Mouse (Mus musculus): Measurements from ENCODE around the gene Clec4e. TPM values are rescaled to one million over a fixed set of nuclear protein-coding genes. Genes with fewer than 3 reads are reported as not detected.
"Not testable (repeated sequence)": the region's sequence is repeated elsewhere in the genome, so short reads cannot be mapped to it uniquely, and the experiment has no call there.

The Clec4e gene
- polyA plus RNA-seq (2014; fragmentation: Nextera tagmentation; extraction: Ambion mirVana): not detected in 2 replicates

GRCm38 (mm10) chr6:123289753-123290152 lies at the start of gene Clec4e:
Gene Clec4e, minus strand, starts transcription at chr6:123289870.
- DNase-seq (ENCODE audit: low spot score) (no peak), ATAC-seq (replicated peaks; ENCODE audit: low FRiP score) (no peak)
- Histone ChIP-seq H3K27ac (ENCODE audit: low read depth, low read length) (no peak within 1 kb of the TSS), H3K27me3 (ENCODE audit: control insufficient read depth, insufficient read depth, low read length) (no peaks in the 10 kb centered on the region), H3K4me3 (ENCODE audit: low read depth, low read length) (no peak within 1 kb of the TSS), H3K9ac (ENCODE audit: low read length) (no peak within 1 kb of the TSS), H3K9me3 (ENCODE audit: control insufficient read depth, low read length) (no peaks in the 10 kb centered on the region), H3K4me1 (replicated peaks; ENCODE audit: control insufficient read depth, insufficient read depth, low read length) (no peaks in the 10 kb centered on the region), H3K36me3 (ENCODE audit: control insufficient read depth, insufficient read depth, low read length) (no peaks in the 10 kb centered on the region), H3K4me2 (ENCODE audit: low read depth, low read length, severe bottlenecking) (no peak within 1 kb of the TSS)
- 89% methylated on average over 4 of the region's 4 CpGs for WGBS

DNA sequence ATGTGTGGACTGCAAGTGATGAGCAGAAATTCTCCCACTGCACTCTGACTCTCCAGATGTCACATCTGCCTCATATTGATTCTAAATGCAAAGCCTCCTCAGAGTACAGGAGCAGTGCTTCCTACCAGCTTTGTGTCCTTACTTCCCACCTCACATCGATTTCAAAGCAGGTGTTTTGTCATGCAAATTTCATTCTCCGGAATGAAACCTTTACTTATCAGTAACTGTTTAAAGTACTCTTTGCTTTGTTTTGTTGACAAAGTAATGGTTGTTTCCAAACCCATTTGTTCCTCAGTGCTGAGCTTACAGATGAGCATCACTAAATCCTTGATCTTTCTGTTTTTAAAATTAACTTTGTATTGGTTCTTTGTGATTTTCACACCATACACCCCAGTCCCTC lies 42.8 kb upstream of the Clec4e start:
- 30% methylated on average over 2 of the region's 2 CpGs for WGBS
- Histone ChIP-seq H3K9ac (ENCODE audit: low read length) (no peak overlapping the region), H3K4me1 (replicated peaks; ENCODE audit: control insufficient read depth, insufficient read depth, low read length) (no peaks in the 10 kb centered on the region), H3K36me3 (ENCODE audit: control insufficient read depth, insufficient read depth, low read length) (no peaks in the 10 kb centered on the region), H3K27me3 (ENCODE audit: control insufficient read depth, insufficient read depth, low read length) (no peaks in the 10 kb centered on the region), H3K4me2 (ENCODE audit: low read depth, low read length, severe bottlenecking) (no peak overlapping the region), H3K9me3 (ENCODE audit: control insufficient read depth, low read length) (no peaks in the 10 kb centered on the region), H3K27ac (ENCODE audit: low read depth, low read length) (no peak overlapping the region), H3K4me3 (ENCODE audit: low read depth, low read length) (no peak overlapping the region)
- no peak for ATAC-seq (replicated peaks; ENCODE audit: low FRiP score)
- DNase-seq (ENCODE audit: low spot score): no peak

GRCm38 (mm10) chr6:123308033-123308432 lies 18.4 kb upstream of the Clec4e start, which contains the start of gene Vmn2r19:
Gene Vmn2r19, plus strand, starts transcription at chr6:123308333.
- no peak within 1 kb of the TSS for H3K4me3 ChIP-seq (ENCODE audit: low read depth, low read length)
- ATAC-seq (replicated peaks; ENCODE audit: low FRiP score) (no peak), DNase-seq (ENCODE audit: low spot score) (no peak)
- H3K27me3 ChIP-seq (ENCODE audit: control insufficient read depth, insufficient read depth, low read length): no peaks in the 10 kb centered on the region
- H3K4me1 ChIP-seq (replicated peaks; ENCODE audit: control insufficient read depth, insufficient read depth, low read length): no peaks in the 10 kb centered on the region
- no peak within 1 kb of the TSS for H3K4me2 ChIP-seq (ENCODE audit: low read depth, low read length, severe bottlenecking)
- whole genome bisulfite sequencing: 94% methylated on average over 2 of the region's 2 CpGs
- no peaks in the 10 kb centered on the region for H3K9me3 ChIP-seq (ENCODE audit: control insufficient read depth, low read length)
- no peak within 1 kb of the TSS for H3K27ac ChIP-seq (ENCODE audit: low read depth, low read length)
- H3K36me3 ChIP-seq (ENCODE audit: control insufficient read depth, insufficient read depth, low read length): no peaks in the 10 kb centered on the region
- no peak within 1 kb of the TSS for H3K9ac ChIP-seq (ENCODE audit: low read length)

DNA sequence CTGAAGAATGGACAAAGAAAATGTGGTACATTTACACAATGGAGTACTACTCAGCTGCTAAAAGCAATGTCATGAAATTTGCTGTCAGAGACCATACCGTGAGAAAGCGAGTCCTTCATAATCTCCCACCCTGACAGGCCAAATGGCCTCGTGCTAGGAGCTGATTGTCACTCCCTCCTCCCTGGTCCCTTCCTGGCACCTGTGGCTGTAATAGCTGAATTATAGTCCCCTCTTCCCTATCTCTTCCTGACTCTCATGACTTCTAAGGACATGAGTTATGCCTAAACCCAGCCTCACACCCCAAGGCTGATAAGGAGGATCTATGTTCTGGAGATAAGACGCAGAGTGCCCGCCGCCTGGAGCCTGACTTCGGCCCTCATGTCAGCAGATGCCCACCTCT lies 16.6 kb upstream of the Clec4e start:
- H3K27ac ChIP-seq (ENCODE audit: low read depth, low read length): not testable (repeated sequence)

DNA sequence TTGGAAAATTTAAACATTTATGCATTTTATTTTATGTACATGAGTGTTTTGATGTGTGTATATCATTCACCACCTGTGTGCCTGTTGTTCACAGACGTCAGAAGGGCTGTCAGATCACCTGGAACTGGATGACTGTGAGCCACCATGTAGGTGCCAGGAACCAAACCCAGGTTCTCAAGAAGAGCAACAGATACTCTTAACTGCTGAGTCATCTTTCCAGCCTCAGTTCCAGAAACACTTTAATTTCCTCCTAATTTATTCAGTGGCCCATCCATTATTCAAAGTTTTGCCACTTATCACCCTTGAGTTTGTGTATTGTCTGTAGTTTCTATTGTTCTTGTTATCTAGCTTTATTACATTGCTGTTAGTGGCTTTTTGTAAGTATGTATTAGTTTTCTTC lies 7.0 kb upstream of the Clec4e start:
- ATAC-seq (replicated peaks; ENCODE audit: low FRiP score): no peak

More for the DNA sequence above, 16.6 kb upstream of the Clec4e start:
- H3K4me3 ChIP-seq (ENCODE audit: low read depth, low read length); H3K9me3 ChIP-seq (ENCODE audit: control insufficient read depth, low read length); H3K36me3 ChIP-seq (ENCODE audit: control insufficient read depth, insufficient read depth, low read length); H3K4me1 ChIP-seq (replicated peaks; ENCODE audit: control insufficient read depth, insufficient read depth, low read length); H3K4me2 ChIP-seq (ENCODE audit: low read depth, low read length, severe bottlenecking); DNase-seq (ENCODE audit: low spot score); H3K27me3 ChIP-seq (ENCODE audit: control insufficient read depth, insufficient read depth, low read length); H3K9ac ChIP-seq (ENCODE audit: low read length); ATAC-seq (replicated peaks; ENCODE audit: low FRiP score): not testable (repeated sequence)
- WGBS: 88% methylated on average over 7 of the region's 7 CpGs

DNA sequence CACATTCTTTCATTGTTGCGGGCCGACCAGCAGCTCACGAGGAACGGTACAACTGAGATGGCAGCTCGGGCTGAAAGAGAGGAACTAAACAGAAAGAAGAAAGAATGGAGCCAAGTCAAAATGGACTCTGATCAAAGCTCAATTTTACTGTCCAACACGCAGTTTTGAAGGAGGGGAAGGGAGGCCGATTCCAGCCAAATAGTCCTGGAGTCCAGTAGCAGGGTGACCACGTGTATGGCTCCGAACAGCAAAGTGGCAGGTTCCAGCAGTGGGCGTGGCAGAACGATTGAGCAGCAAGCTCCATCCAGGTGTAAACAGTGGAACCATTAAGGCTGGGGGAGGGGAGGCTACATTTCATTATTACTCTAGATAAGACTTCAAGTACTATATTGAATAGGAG lies 3.8 kb upstream of the Clec4e start:
- DNase-seq (ENCODE audit: low spot score); H3K4me1 ChIP-seq (replicated peaks; ENCODE audit: control insufficient read depth, insufficient read depth, low read length); H3K36me3 ChIP-seq (ENCODE audit: control insufficient read depth, insufficient read depth, low read length); H3K9ac ChIP-seq (ENCODE audit: low read length); H3K27me3 ChIP-seq (ENCODE audit: control insufficient read depth, insufficient read depth, low read length); ATAC-seq (replicated peaks; ENCODE audit: low FRiP score); H3K4me3 ChIP-seq (ENCODE audit: low read depth, low read length); H3K9me3 ChIP-seq (ENCODE audit: control insufficient read depth, low read length); H3K27ac ChIP-seq (ENCODE audit: low read depth, low read length); H3K4me2 ChIP-seq (ENCODE audit: low read depth, low read length, severe bottlenecking): not testable (repeated sequence)
- WGBS: 87% methylated on average over 11 of the region's 11 CpGs

More for the DNA sequence above, 7.0 kb upstream of the Clec4e start:
- H3K27ac ChIP-seq (ENCODE audit: low read depth, low read length): no peak overlapping the region
- DNase-seq (ENCODE audit: low spot score): no peak
- no peaks in the 10 kb centered on the region for H3K9me3 ChIP-seq (ENCODE audit: control insufficient read depth, low read length)
- H3K4me2 ChIP-seq (ENCODE audit: low read depth, low read length, severe bottlenecking): no peak overlapping the region
- no peaks in the 10 kb centered on the region for H3K4me1 ChIP-seq (replicated peaks; ENCODE audit: control insufficient read depth, insufficient read depth, low read length)
- no peaks in the 10 kb centered on the region for H3K36me3 ChIP-seq (ENCODE audit: control insufficient read depth, insufficient read depth, low read length)
- WGBS: 83% methylated on average over 1 of the region's 1 CpGs
- no peak overlapping the region for H3K4me3 ChIP-seq (ENCODE audit: low read depth, low read length)
- H3K27me3 ChIP-seq (ENCODE audit: control insufficient read depth, insufficient read depth, low read length): no peaks in the 10 kb centered on the region
- H3K9ac ChIP-seq (ENCODE audit: low read length): no peak overlapping the region

GRCm38 (mm10) chr6:123292751-123293400 lies 3.2 kb upstream of the Clec4e start:
- Histone ChIP-seq H3K36me3 (ENCODE audit: control insufficient read depth, insufficient read depth, low read length) (no peaks in the 10 kb centered on the region), H3K4me1 (replicated peaks; ENCODE audit: control insufficient read depth, insufficient read depth, low read length) (no peaks in the 10 kb centered on the region), H3K27ac (ENCODE audit: low read depth, low read length) (no peak overlapping the region), H3K27me3 (ENCODE audit: control insufficient read depth, insufficient read depth, low read length) (no peaks in the 10 kb centered on the region), H3K9me3 (ENCODE audit: control insufficient read depth, low read length) (no peaks in the 10 kb centered on the region), H3K9ac (ENCODE audit: low read length) (no peak overlapping the region), H3K4me2 (ENCODE audit: low read depth, low read length, severe bottlenecking) (no peak overlapping the region), H3K4me3 (ENCODE audit: low read depth, low read length) (no peak overlapping the region)
- ATAC-seq (replicated peaks; ENCODE audit: low FRiP score): no peak
- no peak for DNase-seq (ENCODE audit: low spot score)
- 87% methylated on average over 1 of the region's 1 CpGs for WGBS

DNA sequence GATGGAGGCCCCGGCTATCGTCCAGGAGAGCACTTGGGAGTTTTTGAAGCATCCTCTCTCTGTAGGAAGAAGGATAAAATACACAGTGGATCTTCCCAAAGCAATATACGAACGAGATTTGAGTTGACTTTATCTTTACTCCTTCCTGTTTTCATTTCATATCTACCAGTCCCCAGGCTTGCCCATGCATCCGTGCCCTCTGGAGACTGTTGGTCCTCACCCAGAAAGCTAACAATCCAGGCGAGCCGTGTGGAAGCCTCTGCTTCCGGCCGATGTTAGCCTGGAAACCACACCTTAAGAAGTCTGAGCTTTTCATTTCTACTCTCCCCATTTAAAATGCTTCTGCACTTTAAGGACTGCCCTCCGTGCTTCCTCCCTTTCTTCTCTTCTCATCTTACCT lies 739 bp downstream of the Clec4e start:
- no peaks in the 10 kb centered on the region for H3K27me3 ChIP-seq (ENCODE audit: control insufficient read depth, insufficient read depth, low read length)
- 87% methylated on average over 10 of the region's 10 CpGs for WGBS
- no peak overlapping the region for H3K4me2 ChIP-seq (ENCODE audit: low read depth, low read length, severe bottlenecking)
- no peaks in the 10 kb centered on the region for H3K36me3 ChIP-seq (ENCODE audit: control insufficient read depth, insufficient read depth, low read length)
- ATAC-seq (replicated peaks; ENCODE audit: low FRiP score) (no peak), DNase-seq (ENCODE audit: low spot score) (no peak)
- no peak overlapping the region for H3K4me3 ChIP-seq (ENCODE audit: low read depth, low read length)
- no peaks in the 10 kb centered on the region for H3K9me3 ChIP-seq (ENCODE audit: control insufficient read depth, low read length)
- no peaks in the 10 kb centered on the region for H3K4me1 ChIP-seq (replicated peaks; ENCODE audit: control insufficient read depth, insufficient read depth, low read length)
- no peak overlapping the region for H3K27ac ChIP-seq (ENCODE audit: low read depth, low read length)
- H3K9ac ChIP-seq (ENCODE audit: low read length): no peak overlapping the region

DNA sequence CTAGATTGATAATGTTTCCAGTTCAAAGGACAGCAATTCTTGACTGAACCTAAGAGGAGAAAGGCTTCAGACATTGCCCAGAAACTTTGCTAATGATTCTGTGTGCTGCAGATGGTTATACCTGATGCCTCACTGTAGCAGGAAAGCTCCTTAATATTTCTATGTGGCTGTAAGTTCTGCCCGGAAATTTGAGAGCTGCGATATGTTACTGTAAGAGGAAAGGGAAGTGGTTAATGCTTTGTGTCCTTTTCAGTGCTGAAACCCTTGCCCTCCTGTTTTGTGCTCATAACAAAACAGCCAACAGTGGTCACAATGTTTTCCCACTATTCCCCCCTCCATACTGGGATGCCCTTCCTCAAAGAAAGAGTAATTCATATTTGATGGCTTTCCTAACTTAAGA lies 3.4 kb downstream of the Clec4e start:
- H3K4me3 ChIP-seq (ENCODE audit: low read depth, low read length): no peak overlapping the region
- H3K4me2 ChIP-seq (ENCODE audit: low read depth, low read length, severe bottlenecking): no peak overlapping the region
- H3K4me1 ChIP-seq (replicated peaks; ENCODE audit: control insufficient read depth, insufficient read depth, low read length): no peaks in the 10 kb centered on the region
- no peaks in the 10 kb centered on the region for H3K36me3 ChIP-seq (ENCODE audit: control insufficient read depth, insufficient read depth, low read length)
- H3K27ac ChIP-seq (ENCODE audit: low read depth, low read length): no peak overlapping the region
- DNase-seq (ENCODE audit: low spot score): no peak
- ATAC-seq (replicated peaks; ENCODE audit: low FRiP score): no peak
- H3K9ac ChIP-seq (ENCODE audit: low read length): no peak overlapping the region
- 91% methylated on average over 2 of the region's 2 CpGs for WGBS
- no peaks in the 10 kb centered on the region for H3K9me3 ChIP-seq (ENCODE audit: control insufficient read depth, low read length)
- H3K27me3 ChIP-seq (ENCODE audit: control insufficient read depth, insufficient read depth, low read length): no peaks in the 10 kb centered on the region

Data from forebrain, embryonic 11.5 days (tissue).